Mouse (Mus musculus): ENCODE data around the gene Cct6b.

GRCm38 (mm10) chr11:82692668-82693067, 71.5 kb downstream of the Cct6b start:
- no peak for TF ChIP-seq POLR2A (IDR thresholded peaks at IDR 0.05; ENCODE audit: control insufficient read depth, low read depth, low read length)
- no peak for TF ChIP-seq CTCF (IDR thresholded peaks at IDR 0.05; ENCODE audit: control insufficient read depth, insufficient read depth, insufficient replicate concordance, low read depth, low read length)
